In the genomic region with DNA sequence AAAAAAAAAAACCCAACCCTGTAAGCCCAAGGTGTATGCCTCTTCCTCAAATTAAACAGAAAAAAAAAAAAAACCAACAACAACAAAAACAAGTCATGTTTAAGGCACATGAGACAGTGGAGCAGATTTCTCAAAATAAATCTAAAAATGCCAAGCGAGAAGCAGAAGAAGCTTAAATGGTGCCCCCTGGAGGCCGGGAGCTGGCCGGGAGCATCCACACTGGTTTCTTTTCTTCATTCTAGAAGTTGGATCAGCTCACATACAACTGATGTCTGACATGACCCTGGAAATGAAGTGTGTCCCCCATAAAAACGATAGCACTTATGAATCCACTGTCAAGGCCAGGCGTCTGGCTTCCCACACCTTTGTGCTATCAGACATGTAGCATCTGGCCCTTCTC, we compare ENCODE assay signal across 8 mouse cellular contexts. TPM values are rescaled to one million over a fixed set of nuclear protein-coding genes. Genes with fewer than 3 reads are reported as not detected.
DNase-seq lines count a peak whose midpoint lies in the region; ATAC-seq and TF ChIP-seq lines count a peak whose summit lies in the region.

No protein-coding gene starts in this region.

- WGBS in heart, adult 2 months, result 56% methylated on average over 5 of the region's 5 CpGs
- 66% methylated on average over 5 of the region's 5 CpGs for WGBS in neural tube, embryonic 11.5 days

- H3K79me2 ChIP-seq in heart, adult 2 months (replicated peaks; ENCODE audit: control insufficient read depth, insufficient read depth, low read length), result no peaks in the 10 kb centered on the region

- peak; percentile 58 for TF ChIP-seq CTCF in heart, adult 2 months (IDR thresholded peaks at IDR 0.05)

- DNase-seq in heart, adult 2 months, result peak in 1 of 2 experiments; percentile 30
- no peak for DNase-seq in heart, adult 9 months (ENCODE audit: low spot score in 2 of 2)
- DNase-seq in ovary, postnatal 36 days (ENCODE audit: low spot score), result peak; percentile 22
- no peak for DNase-seq in ovary, postnatal 14 days (ENCODE audit: low spot score)
- peak; percentile 15 to 52 for DNase-seq in adrenal gland, postnatal 36 days
- peak; percentile 14 to 77 for DNase-seq in kidney, postnatal 36 days
- peak; percentile 48 for DNase-seq in neural tube, embryonic 11.5 days (ENCODE audit: low spot score)

- H3K36me3 ChIP-seq in heart, adult 2 months (ENCODE audit: control insufficient read depth, insufficient read depth, low read length), result no peaks in the 10 kb centered on the region
- peaks cover 2% of the 10 kb centered on the region for H3K36me3 ChIP-seq in neural tube, embryonic 11.5 days (ENCODE audit: control insufficient read depth, insufficient read depth, low read length)

- H3K9me3 ChIP-seq in neural tube, embryonic 11.5 days (ENCODE audit: control insufficient read depth, low read length), result no peaks in the 10 kb centered on the region

- H3K27me3 ChIP-seq in heart, adult 2 months (ENCODE audit: control insufficient read depth, insufficient read depth, low read length), result no peaks in the 10 kb centered on the region
- H3K27me3 ChIP-seq in neural tube, embryonic 11.5 days (ENCODE audit: control insufficient read depth, insufficient read depth, low read length), result no peaks in the 10 kb centered on the region

- H3K27ac ChIP-seq in heart, adult 2 months, result no peak overlapping the region
- no peak overlapping the region for H3K27ac ChIP-seq in neural tube, embryonic 11.5 days (ENCODE audit: low read depth, low read length)

- ATAC-seq in neural tube, embryonic 11.5 days (ENCODE audit: insufficient read depth, low FRiP score, low TSS enrichment), result no peak
- ATAC-seq in erythroblast, adult 5-6 weeks (replicated peaks; ENCODE audit: low FRiP score, poor library complexity, severe bottlenecking), result no peak

- TF ChIP-seq POLR2A in heart, adult 2 months (IDR thresholded peaks at IDR 0.05; ENCODE audit: insufficient read depth, low read depth, low read length), result no peak

- H3K4me1 ChIP-seq in heart, adult 2 months (ENCODE audit: control insufficient read depth, insufficient read depth, low read length), result no peaks in the 10 kb centered on the region
- H3K4me1 ChIP-seq in neural tube, embryonic 11.5 days (ENCODE audit: control insufficient read depth, insufficient read depth, low read length), result no peaks in the 10 kb centered on the region

- no peak overlapping the region for H3K9ac ChIP-seq in heart, adult 2 months (ENCODE audit: low read depth, low read length)
- no peak overlapping the region for H3K9ac ChIP-seq in neural tube, embryonic 11.5 days (ENCODE audit: low read length)

- no peak for TF ChIP-seq EP300 in heart, adult 2 months (IDR thresholded peaks at IDR 0.05; ENCODE audit: insufficient read depth, low read depth, low read length)

- H3K4me3 ChIP-seq in heart, adult 2 months, result no peak overlapping the region
- no peak overlapping the region for H3K4me3 ChIP-seq in neural tube, embryonic 11.5 days (ENCODE audit: low read depth, low read length)

- H3K4me2 ChIP-seq in neural tube, embryonic 11.5 days (ENCODE audit: low read depth), result no peak overlapping the region

- intact Hi-C loops in heart, adult 2 months (cut with DNase I), result loop anchor here (5.0 kb wide), 1 partner anchor 69 kb away; a partner anchor contains a TSS

RNA-seq across cellular contexts. Expression of a gene that starts 35.1 kb away (rescaled TPM):
- 10 to 100 TPM; 14.3 to 14.8 TPM for total RNA-seq in heart, adult 2 months (2021)
- 10.8 and 13.3 TPM in 2 replicates for polyA plus RNA-seq in heart, adult 2 months (2012; rRNA removed)
- total RNA-seq in adrenal gland, postnatal 36 days (2021), result 10 to 100 TPM; 20.5 to 24.4 TPM
- polyA plus RNA-seq in neural tube, embryonic 11.5 days (2014; fragmentation: Nextera tagmentation; extraction: Ambion mirVana), result 11.4 and 12.5 TPM in 2 replicates
- 40.0 and 41.0 TPM in 2 replicates for total RNA-seq in erythroblast, adult 5-6 weeks (2015; ENCODE audit: low replicate concordance)
- total RNA-seq in erythroblast, adult 5-6 weeks (2017; ENCODE audit: low replicate concordance), result 18.8 and 29.4 TPM in 2 replicates

RNA-seq across cellular contexts. Expression of a gene that starts 36.0 kb away (rescaled TPM):
- under 1 TPM; 0.47 to 0.50 TPM for total RNA-seq in heart, adult 2 months (2021)
- 0.26 and 0.49 TPM in 2 replicates for polyA plus RNA-seq in heart, adult 2 months (2012; rRNA removed)
- total RNA-seq in adrenal gland, postnatal 36 days (2021), result under 1 TPM; 0.49 to 0.63 TPM
- 4.7 and 5.5 TPM in 2 replicates for polyA plus RNA-seq in neural tube, embryonic 11.5 days (2014; fragmentation: Nextera tagmentation; extraction: Ambion mirVana)
- 3.5 TPM in 1 of 2 replicates, not detected in the other for total RNA-seq in erythroblast, adult 5-6 weeks (2015; ENCODE audit: low replicate concordance)
- 2.9 and 4.2 TPM in 2 replicates for total RNA-seq in erythroblast, adult 5-6 weeks (2017; ENCODE audit: low replicate concordance)

RNA-seq across cellular contexts. Expression of a gene that starts 52.3 kb away (rescaled TPM):
- under 1 TPM in 1 of 2 experiments, not detected in 1; 0.37 TPM for total RNA-seq in heart, adult 2 months (2021)
- 0.67 and 0.72 TPM in 2 replicates for polyA plus RNA-seq in heart, adult 2 months (2012; rRNA removed)
- under 1 TPM; 0.43 TPM for total RNA-seq in adrenal gland, postnatal 36 days (2021)
- polyA plus RNA-seq in neural tube, embryonic 11.5 days (2014; fragmentation: Nextera tagmentation; extraction: Ambion mirVana), result 0.81 and 1.2 TPM in 2 replicates
- 10.7 and 16.1 TPM in 2 replicates for total RNA-seq in erythroblast, adult 5-6 weeks (2015; ENCODE audit: low replicate concordance)
- total RNA-seq in erythroblast, adult 5-6 weeks (2017; ENCODE audit: low replicate concordance), result 2.6 and 4.5 TPM in 2 replicates

Comparison
In these comparisons a context has a peak if more than half of its experiments do, and no peak if none do; other contexts are left out.
1. DNase-seq: peak in ovary, postnatal 36 days (single experiment), adrenal gland, postnatal 36 days (2 of 2), kidney, postnatal 36 days (2 of 2) and neural tube, embryonic 11.5 days (single experiment); none in heart, adult 9 months (0 of 2) and ovary, postnatal 14 days (single experiment).